Mouse (Mus musculus): ENCODE measurements at regions not wholly inside any gene's neighbourhood (a gene's known extent, or its start where the extent isn't known, plus 50 kb on each side); places are given as distances from the start of the nearest gene placed in this dataset.

GRCm38 (mm10) chr9:33050789-33051188 is 414.8 kb downstream of the Ets1 start:
- Histone ChIP-seq H3K4me3 (ENCODE audit: low read depth, low read length) (no peak overlapping the region), H3K27ac (ENCODE audit: low read depth) (no peak overlapping the region), H3K9me3 (replicated peaks; ENCODE audit: control insufficient read depth, low read length) (no peaks in the 10 kb centered on the region), H3K4me2 (ENCODE audit: low read depth, low read length) (no peak overlapping the region), H3K9ac (replicated peaks; ENCODE audit: low read depth, low read length) (no peak overlapping the region), H3K27me3 (ENCODE audit: control insufficient read depth, insufficient read depth, low read length) (no peaks in the 10 kb centered on the region), H3K36me3 (replicated peaks; ENCODE audit: control insufficient read depth, insufficient read depth, low read length) (no peaks in the 10 kb centered on the region), H3K4me1 (ENCODE audit: control insufficient read depth, insufficient read depth) (no peaks in the 10 kb centered on the region)
- TF ChIP-seq EP300 (IDR thresholded peaks at IDR 0.05; ENCODE audit: low read depth) (no peak), CTCF (IDR thresholded peaks at IDR 0.05; ENCODE audit: low read depth) (no peak)
- no peak for DNase-seq (ENCODE audit: low spot score)
- 78% methylated on average over 4 of the region's 4 CpGs for WGBS
- no peak for ATAC-seq (ENCODE audit: insufficient read depth, low read depth)

- no peak overlapping the region for H3K9ac ChIP-seq (replicated peaks; ENCODE audit: low read depth, low read length)
- TF ChIP-seq CTCF (IDR thresholded peaks at IDR 0.05; ENCODE audit: low read depth) = no peak
- TF ChIP-seq EP300 (IDR thresholded peaks at IDR 0.05; ENCODE audit: low read depth) = no peak
- WGBS = 67% methylated on average over 6 of the region's 6 CpGs
- H3K36me3 ChIP-seq (replicated peaks; ENCODE audit: control insufficient read depth, insufficient read depth, low read length) = no peaks in the 10 kb centered on the region
- no peak overlapping the region for H3K4me2 ChIP-seq (ENCODE audit: low read depth, low read length)
- no peak for DNase-seq (ENCODE audit: low spot score)
- H3K27ac ChIP-seq (ENCODE audit: low read depth) = no peak overlapping the region
- no peak overlapping the region for H3K4me3 ChIP-seq (ENCODE audit: low read depth, low read length)
- no peaks in the 10 kb centered on the region for H3K9me3 ChIP-seq (replicated peaks; ENCODE audit: control insufficient read depth, low read length)
- H3K4me1 ChIP-seq (ENCODE audit: control insufficient read depth, insufficient read depth) = no peaks in the 10 kb centered on the region
- no peak for ATAC-seq (ENCODE audit: insufficient read depth, low read depth)
- no peaks in the 10 kb centered on the region for H3K27me3 ChIP-seq (ENCODE audit: control insufficient read depth, insufficient read depth, low read length)
Observed at GRCm38 (mm10) chr9:33060636-33061264, 424.7 kb downstream of the Ets1 start.

- Histone ChIP-seq H3K4me3 (ENCODE audit: low read depth, low read length) (no peak overlapping the region), H3K36me3 (replicated peaks; ENCODE audit: control insufficient read depth, insufficient read depth, low read length) (no peaks in the 10 kb centered on the region), H3K27ac (ENCODE audit: low read depth) (no peak overlapping the region), H3K4me2 (ENCODE audit: low read depth, low read length) (no peak overlapping the region), H3K9ac (replicated peaks; ENCODE audit: low read depth, low read length) (no peak overlapping the region), H3K4me1 (ENCODE audit: control insufficient read depth, insufficient read depth) (no peaks in the 10 kb centered on the region), H3K27me3 (ENCODE audit: control insufficient read depth, insufficient read depth, low read length) (no peaks in the 10 kb centered on the region), H3K9me3 (replicated peaks; ENCODE audit: control insufficient read depth, low read length) (no peaks in the 10 kb centered on the region)
- 77% methylated on average over 4 of the region's 4 CpGs for WGBS
- ATAC-seq (ENCODE audit: insufficient read depth, low read depth) = no peak
- DNase-seq (ENCODE audit: low spot score) = no peak
- TF ChIP-seq EP300 (IDR thresholded peaks at IDR 0.05; ENCODE audit: low read depth) (no peak), CTCF (IDR thresholded peaks at IDR 0.05; ENCODE audit: low read depth) (no peak)
Observed at GRCm38 (mm10) chr9:33062476-33062875, 426.5 kb downstream of the Ets1 start.

- TF ChIP-seq CTCF (IDR thresholded peaks at IDR 0.05; ENCODE audit: low read depth) (no peak), EP300 (IDR thresholded peaks at IDR 0.05; ENCODE audit: low read depth) (no peak)
- no peaks in the 10 kb centered on the region for H3K36me3 ChIP-seq (replicated peaks; ENCODE audit: control insufficient read depth, insufficient read depth, low read length)
- no peaks in the 10 kb centered on the region for H3K9me3 ChIP-seq (replicated peaks; ENCODE audit: control insufficient read depth, low read length)
- no peak overlapping the region for H3K4me2 ChIP-seq (ENCODE audit: low read depth, low read length)
- no peak overlapping the region for H3K9ac ChIP-seq (replicated peaks; ENCODE audit: low read depth, low read length)
- DNase-seq (ENCODE audit: low spot score) = no peak
- no peak overlapping the region for H3K4me3 ChIP-seq (ENCODE audit: low read depth, low read length)
- no peaks in the 10 kb centered on the region for H3K4me1 ChIP-seq (ENCODE audit: control insufficient read depth, insufficient read depth)
- no peak for ATAC-seq (ENCODE audit: insufficient read depth, low read depth)
- 75% methylated on average over 3 of the region's 3 CpGs for WGBS
- no peak overlapping the region for H3K27ac ChIP-seq (ENCODE audit: low read depth)
- no peaks in the 10 kb centered on the region for H3K27me3 ChIP-seq (ENCODE audit: control insufficient read depth, insufficient read depth, low read length)
Observed at GRCm38 (mm10) chr9:33065331-33065730, 429.3 kb downstream of the Ets1 start.

GRCm38 (mm10) chr9:33067521-33067920 is 431.5 kb downstream of the Ets1 start:
- DNase-seq (ENCODE audit: low spot score) (no peak), ATAC-seq (ENCODE audit: insufficient read depth, low read depth) (no peak)
- H3K4me2 ChIP-seq (ENCODE audit: low read depth, low read length) = no peak overlapping the region
- H3K4me3 ChIP-seq (ENCODE audit: low read depth, low read length) = no peak overlapping the region
- WGBS = 87% methylated on average over 1 of the region's 1 CpGs
- H3K4me1 ChIP-seq (ENCODE audit: control insufficient read depth, insufficient read depth) = no peaks in the 10 kb centered on the region
- H3K27me3 ChIP-seq (ENCODE audit: control insufficient read depth, insufficient read depth, low read length) = no peaks in the 10 kb centered on the region
- H3K9ac ChIP-seq (replicated peaks; ENCODE audit: low read depth, low read length) = no peak overlapping the region
- TF ChIP-seq CTCF (IDR thresholded peaks at IDR 0.05; ENCODE audit: low read depth) (no peak), EP300 (IDR thresholded peaks at IDR 0.05; ENCODE audit: low read depth) (no peak)
- no peaks in the 10 kb centered on the region for H3K36me3 ChIP-seq (replicated peaks; ENCODE audit: control insufficient read depth, insufficient read depth, low read length)
- no peak overlapping the region for H3K27ac ChIP-seq (ENCODE audit: low read depth)
- no peaks in the 10 kb centered on the region for H3K9me3 ChIP-seq (replicated peaks; ENCODE audit: control insufficient read depth, low read length)

- ATAC-seq (ENCODE audit: insufficient read depth, low read depth) (no peak), DNase-seq (ENCODE audit: low spot score) (no peak)
- no peak for TF ChIP-seq CTCF (IDR thresholded peaks at IDR 0.05; ENCODE audit: low read depth)
- no peak for TF ChIP-seq EP300 (IDR thresholded peaks at IDR 0.05; ENCODE audit: low read depth)
- Histone ChIP-seq H3K4me1 (ENCODE audit: control insufficient read depth, insufficient read depth) (no peaks in the 10 kb centered on the region), H3K27ac (ENCODE audit: low read depth) (no peak overlapping the region), H3K4me3 (ENCODE audit: low read depth, low read length) (no peak overlapping the region), H3K9ac (replicated peaks; ENCODE audit: low read depth, low read length) (no peak overlapping the region), H3K4me2 (ENCODE audit: low read depth, low read length) (no peak overlapping the region), H3K36me3 (replicated peaks; ENCODE audit: control insufficient read depth, insufficient read depth, low read length) (no peaks in the 10 kb centered on the region), H3K27me3 (ENCODE audit: control insufficient read depth, insufficient read depth, low read length) (no peaks in the 10 kb centered on the region), H3K9me3 (replicated peaks; ENCODE audit: control insufficient read depth, low read length) (no peaks in the 10 kb centered on the region)
- 78% methylated on average over 3 of the region's 3 CpGs for whole genome bisulfite sequencing
Observed at GRCm38 (mm10) chr9:33070116-33070515, 434.1 kb downstream of the Ets1 start.
